Mouse (Mus musculus) adrenal gland, postnatal 25 days (tissue): ENCODE data around the gene Arap1. TPM values are rescaled to one million over a fixed set of nuclear protein-coding genes. Genes with fewer than 3 reads are reported as not detected.

Source experiments
- DNase-seq: peaks from one replicate; pipeline ENCODE4 v3.0.0; 2021; ENCODE audit warnings: mixed read lengths
- total RNA-seq: library from RNA; stranded (reverse); gene quantifications from 2 replicates; pipeline ENCODE4 v1.2.3, GENCODE M21; 2021

Gene Arap1
- total RNA-seq, 1 experiment from 2014 or later, result 40.2 TPM

- no peak for DNase-seq
Measured at GRCm38 (mm10) chr7:101363914-101364313, 16.0 kb downstream of the Arap1 start.

- DNase-seq, result no peak
Measured at GRCm38 (mm10) chr7:101367901-101368852, 20.3 kb downstream of the Arap1 start.

GRCm38 (mm10) chr7:101369666-101370065 is 21.8 kb downstream of the Arap1 start:
- no peak for DNase-seq

- no peak for DNase-seq
Measured at GRCm38 (mm10) chr7:101373082-101373481, 25.2 kb downstream of the Arap1 start.

- no peak for DNase-seq
Measured at GRCm38 (mm10) chr7:101374155-101374554, 26.3 kb downstream of the Arap1 start.

GRCm38 (mm10) chr7:101376701-101377340 is 29.0 kb downstream of the Arap1 start:
- no peak for DNase-seq

GRCm38 (mm10) chr7:101377741-101378262 is 29.9 kb downstream of the Arap1 start:
- peak; percentile 50 for DNase-seq

GRCm38 (mm10) chr7:101378285-101378684 is 30.4 kb downstream of the Arap1 start:
- no peak for DNase-seq

- DNase-seq, result no peak
Measured at GRCm38 (mm10) chr7:101378796-101379465, 31.1 kb downstream of the Arap1 start.

GRCm38 (mm10) chr7:101379732-101380131 is 31.9 kb downstream of the Arap1 start:
- DNase-seq, result no peak

- DNase-seq, result no peak
Measured at GRCm38 (mm10) chr7:101381512-101381911, 33.6 kb downstream of the Arap1 start.

- peak; percentile 25 for DNase-seq
Measured at GRCm38 (mm10) chr7:101382378-101382777, 34.5 kb downstream of the Arap1 start.

GRCm38 (mm10) chr7:101383756-101384155 is 35.9 kb downstream of the Arap1 start:
- DNase-seq, result no peak

GRCm38 (mm10) chr7:101384931-101385330 is 37.1 kb downstream of the Arap1 start:
- no peak for DNase-seq

- DNase-seq, result no peak
Measured at GRCm38 (mm10) chr7:101385331-101385733, 37.5 kb downstream of the Arap1 start.

GRCm38 (mm10) chr7:101385866-101386452 is 38.1 kb downstream of the Arap1 start:
- DNase-seq, result no peak

- DNase-seq, result no peak
Measured at GRCm38 (mm10) chr7:101389256-101389655, 41.4 kb downstream of the Arap1 start.

- DNase-seq, result no peak
Measured at GRCm38 (mm10) chr7:101391909-101392479, 44.1 kb downstream of the Arap1 start.

- DNase-seq, result no peak
Measured at GRCm38 (mm10) chr7:101393015-101393414, 45.1 kb downstream of the Arap1 start.

GRCm38 (mm10) chr7:101393694-101394504 is 46.0 kb downstream of the Arap1 start:
- no peak for DNase-seq

GRCm38 (mm10) chr7:101394569-101394968 is 46.7 kb downstream of the Arap1 start:
- DNase-seq, result no peak
